Comparison of ENCODE assay signal across 23 mouse cellular contexts in the genomic region with DNA sequence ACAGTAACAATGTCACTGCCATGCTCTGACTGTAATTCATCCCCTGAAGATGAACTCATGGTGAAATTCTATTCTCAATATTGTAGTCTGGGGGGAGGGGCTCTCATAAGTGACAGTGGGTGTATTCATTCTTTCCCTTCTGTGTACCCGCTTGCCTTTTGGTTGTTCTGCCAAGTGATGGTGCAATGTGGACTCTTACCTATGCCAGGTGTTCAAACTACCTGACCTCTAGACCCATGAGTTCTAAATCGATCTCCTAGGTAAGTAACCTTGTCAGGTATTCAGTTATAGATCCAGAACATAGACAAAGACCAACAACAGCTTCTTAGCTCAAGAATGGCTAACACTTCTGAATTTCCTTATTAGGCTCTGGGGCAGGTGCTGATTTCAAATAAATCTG. TPM values are rescaled to one million over a fixed set of nuclear protein-coding genes. Genes with fewer than 3 reads are reported as not detected.
"Had no signal": no experiment of that assay in that cellular context is flagged by ENCODE, and none has a peak within 500 bp of the region (broad histone marks: within the 10 kb centered on the region; RNA-seq: fewer than 3 reads in every experiment).

No protein-coding gene starts in this region.

- DNase-seq: lung, adult 2 months; lung, postnatal 14 days; lung, postnatal 36 days; right cerebral cortex, postnatal 14 days; thymus, adult 2 months; thymus, postnatal 25 days had no signal

- H3K9ac ChIP-seq: lung, embryonic 15.5 days; midbrain, embryonic 13.5 days; midbrain, embryonic 15.5 days; neural tube, embryonic 12.5 days; stomach, embryonic 15.5 days had no signal

- H3K4me2 ChIP-seq: lung, embryonic 15.5 days; midbrain, embryonic 11.5 days; midbrain, embryonic 13.5 days; midbrain, embryonic 15.5 days; neural tube, embryonic 12.5 days; stomach, embryonic 15.5 days had no signal

- H3K36me3 ChIP-seq: lung, embryonic 15.5 days; midbrain, embryonic 13.5 days; midbrain, embryonic 15.5 days; neural tube, embryonic 12.5 days; stomach, embryonic 15.5 days had no signal

- H3K4me3 ChIP-seq: lung, embryonic 15.5 days; megakaryocyte, embryonic 14.5 days; midbrain, embryonic 13.5 days; midbrain, embryonic 15.5 days; neural tube, embryonic 12.5 days; stomach, embryonic 15.5 days had no signal

- H3K27ac ChIP-seq: lung, embryonic 15.5 days; macrophage; midbrain, embryonic 13.5 days; midbrain, embryonic 15.5 days; neural tube, embryonic 12.5 days; stomach, embryonic 15.5 days; stomach, postnatal 0 days had no signal

- H3K4me1 ChIP-seq: lung, embryonic 15.5 days; megakaryocyte, embryonic 14.5 days; stomach, embryonic 15.5 days had no signal

- H3K27me3 ChIP-seq: lung, embryonic 15.5 days; megakaryocyte, embryonic 14.5 days; midbrain, embryonic 13.5 days; midbrain, embryonic 15.5 days; neural tube, embryonic 12.5 days; stomach, embryonic 15.5 days had no signal

- ATAC-seq: lung, postnatal 0 days; midbrain, embryonic 13.5 days; midbrain, embryonic 15.5 days had no signal

- H3K9me3 ChIP-seq: lung, embryonic 15.5 days; midbrain, embryonic 13.5 days; midbrain, embryonic 15.5 days; neural tube, embryonic 12.5 days; stomach, embryonic 15.5 days had no signal

RNA-seq across cellular contexts. Expression of gene Gm17662, which starts 18.8 kb away (rescaled TPM):
- total RNA-seq: megakaryocyte progenitor cell, adult 5-6 weeks; midbrain, postnatal 0 days; monocyte, adult 5-6 weeks; neutrophil, adult 5-6 weeks had no signal
- polyA plus RNA-seq: lung, adult 2 months; lung, embryonic 15.5 days; lung, postnatal 0 days; macrophage; midbrain, embryonic 11.5 days; midbrain, embryonic 13.5 days; midbrain, embryonic 15.5 days; midbrain, postnatal 0 days; neural tube, embryonic 12.5 days; neural tube, embryonic 14.5 days; spleen, adult 2 months; stomach, embryonic 15.5 days; stomach, postnatal 0 days; testis, adult 2 months; thymus, adult 2 months had no signal

RNA-seq across cellular contexts. Expression of gene C8a, which starts 37.9 kb away (rescaled TPM):
- total RNA-seq: megakaryocyte progenitor cell, adult 5-6 weeks; midbrain, postnatal 0 days; monocyte, adult 5-6 weeks; neutrophil, adult 5-6 weeks had no signal
- polyA plus RNA-seq: lung, adult 2 months; lung, embryonic 15.5 days; lung, postnatal 0 days; macrophage; midbrain, embryonic 11.5 days; midbrain, embryonic 13.5 days; midbrain, embryonic 15.5 days; neural tube, embryonic 12.5 days; neural tube, embryonic 14.5 days; spleen, adult 2 months; stomach, postnatal 0 days; thymus, adult 2 months had no signal
